Mouse (Mus musculus): Measurements from ENCODE around the gene Gbp7. TPM values are rescaled to one million over a fixed set of nuclear protein-coding genes. Genes with fewer than 3 reads are reported as not detected.
"Not testable (repeated sequence)": the region's sequence is repeated elsewhere in the genome, so short reads cannot be mapped to it uniquely, and the experiment has no call there.

Gbp7 gene
- total and polyA plus RNA-seq, 3 experiments = 2.5 to 8.1 (median 2.7) TPM

DNA sequence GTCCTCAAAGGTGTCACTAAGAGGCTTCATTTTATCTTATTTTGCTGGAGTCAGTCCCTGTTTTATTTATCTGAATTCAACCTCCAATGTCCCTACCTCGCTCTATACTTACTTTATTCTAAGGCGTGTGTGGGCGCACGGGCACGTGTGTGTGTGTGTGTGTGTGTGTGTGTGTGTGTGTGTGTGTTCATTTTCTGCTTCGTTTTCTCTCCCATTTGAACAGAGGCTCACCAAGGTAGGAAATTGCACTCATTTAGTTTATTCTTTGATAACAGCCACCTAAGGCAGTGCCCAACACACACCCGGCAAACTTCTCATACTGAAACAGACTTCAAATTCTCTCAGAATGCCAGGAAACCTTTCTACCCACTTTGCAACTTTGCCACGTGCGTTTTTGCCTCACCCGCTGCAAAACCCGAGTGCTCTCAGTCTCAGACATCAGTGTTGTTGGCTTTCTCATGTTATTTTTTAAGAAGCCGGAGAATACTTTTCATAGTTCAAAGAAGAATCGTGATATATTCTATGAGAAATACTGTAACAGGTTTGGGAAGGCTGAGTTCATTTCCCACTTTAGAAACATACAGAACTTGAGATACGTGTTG lies 31.0 kb downstream of the Gbp7 start:
- in situ Hi-C loops (cut with MboI; ENCODE audit: low pct_ligation_motif_present, low pct_unique_long_range_greater_than_20kb, low sequenced_read_pairs) (loop anchor here (5.0 to 10.0 kb wide), 2 partner anchors 69 to 144 kb away; partner anchors contain the start of genes Gbp5 and Kyat3), dilution Hi-C loops (cut with MboI; ENCODE audit: extremely low pct_ligation_motif_present, extremely low pct_unique_long_range_greater_than_20kb, low sequenced_read_pairs) (no loop called here)
- Histone ChIP-seq H3K36me3 (replicated peaks in 1 of 2; ENCODE audit: control insufficient read depth in 1 of 2, insufficient read depth in 1 of 2, low read length in 1 of 2) (peaks cover 18 to 35% of the 10 kb centered on the region in 2 experiments), H3K9me3 (replicated peaks; ENCODE audit: low read length) (no peaks in the 10 kb centered on the region), H3K79me2 (replicated peaks; ENCODE audit: control insufficient read depth, extremely low read depth, insufficient read depth, poor library complexity, severe bottlenecking) (peaks cover 18% of the 10 kb centered on the region), H3K4me2 (ENCODE audit: insufficient read depth, low read depth, poor library complexity, severe bottlenecking) (peak overlapping the region; percentile 97), H3K27me3 (replicated peaks) (no peaks in the 10 kb centered on the region), H3K9ac (ENCODE audit: insufficient read depth, low read depth) (peak overlapping the region; percentile 78), H3K4me3 (replicated peaks in 1 of 3; ENCODE audit: low read depth in 2 of 3, low read length in 2 of 3, poor library complexity in 1 of 3) (peak overlapping the region; percentile 55 to 69 (median 64)), H3K27ac (ENCODE audit: insufficient read depth, low read depth) (peak overlapping the region; percentile 92; the same call in 1 of the 2 replicates), H3K4me1 (ENCODE audit: control insufficient read depth in 1 of 2, insufficient read depth in 2 of 2) (peaks cover 12 to 35% of the 10 kb centered on the region in 2 experiments)
- TF ChIP-seq ZNF384 (IDR thresholded peaks at IDR 0.05; ENCODE audit: low read depth, low read length) = no peak
- TF ChIP-seq MEF2A (IDR thresholded peaks at IDR 0.05; ENCODE audit: borderline replicate concordance, low read depth, low read length) = no peak
- no peak; the same call in 1 of the 2 replicates for TF ChIP-seq JUN (IDR thresholded peaks at IDR 0.05; ENCODE audit: insufficient read depth, low read depth, low read length)
- TF ChIP-seq BHLHE40 (IDR thresholded peaks at IDR 0.05; ENCODE audit: low read depth, low read length) = peak; percentile 88
- peak; percentile 95 for TF ChIP-seq MAX (IDR thresholded peaks at IDR 0.05; ENCODE audit: low read length)
- 0 out of 2 replicates have a peak, but pooled peaks have one; percentile 6 for TF ChIP-seq POLR2AphosphoS2 (IDR thresholded peaks at IDR 0.05; ENCODE audit: low read depth, low read length)
- peak; percentile 97 for TF ChIP-seq MYC (IDR thresholded peaks at IDR 0.05; ENCODE audit: low read depth, low read length)
- no peak for TF ChIP-seq UBTF (IDR thresholded peaks at IDR 0.05; ENCODE audit: low read depth, low read length)
- 0 out of 2 replicates have a peak, but pooled peaks have one; percentile 15 for TF ChIP-seq MAZ (IDR thresholded peaks at IDR 0.05; ENCODE audit: low read depth, low read length)
- no peak for TF ChIP-seq USF2 (conservative IDR thresholded peaks at IDR 0.05; ENCODE audit: low read depth, low read length)
- no peak for TF ChIP-seq ZC3H11A (IDR thresholded peaks at IDR 0.05; ENCODE audit: low read depth, low read length)
- TF ChIP-seq SIN3A (IDR thresholded peaks at IDR 0.05; ENCODE audit: low read length) = no peak; the same call in 1 of the 2 replicates
- no peak for TF ChIP-seq TCF12 (IDR thresholded peaks at IDR 0.05; ENCODE audit: low read depth, low read length)
- no peak for TF ChIP-seq SMC3 (IDR thresholded peaks at IDR 0.05; ENCODE audit: low read depth, low read length)
- no peak for TF ChIP-seq TBP (conservative IDR thresholded peaks at IDR 0.05; ENCODE audit: low read depth, low read length)
- TF ChIP-seq CHD2 (IDR thresholded peaks at IDR 0.05; ENCODE audit: low read length) = no peak
- peak; percentile 96 for TF ChIP-seq MXI1 (IDR thresholded peaks at IDR 0.05; ENCODE audit: low read depth, low read length)
- TF ChIP-seq ZMIZ1 (IDR thresholded peaks at IDR 0.05; ENCODE audit: low read depth, low read length) = 0 out of 2 replicates have a peak, but pooled peaks have one; percentile 14
- no peak; the same call in 1 of the 2 replicates for TF ChIP-seq MAFK (IDR thresholded peaks at IDR 0.05; ENCODE audit: insufficient replicate concordance, low read length)
- no peak for DNase-seq (ENCODE audit: extremely low read depth)

- H3K27ac ChIP-seq (ENCODE audit: insufficient read depth, low read depth) = no peak overlapping the region
- in situ Hi-C loops (cut with MboI; ENCODE audit: low pct_ligation_motif_present, low pct_unique_long_range_greater_than_20kb, low sequenced_read_pairs) = loop anchor here (5.0 to 10.0 kb wide), 2 partner anchors 69 to 143 kb away; partner anchors contain the start of genes Gbp5 and Kyat3
Measured at GRCm38 (mm10) chr3:142561666-142562065, 31.5 kb downstream of the Gbp7 start.

GRCm38 (mm10) chr3:142567490-142567889 lies 37.3 kb downstream of the Gbp7 start:
- H3K4me3 ChIP-seq (replicated peaks in 1 of 3; ENCODE audit: low read depth in 2 of 3, low read length in 2 of 3, poor library complexity in 1 of 3); dilution Hi-C loops (cut with MboI; ENCODE audit: extremely low pct_ligation_motif_present, extremely low pct_unique_long_range_greater_than_20kb, low sequenced_read_pairs); H3K9ac ChIP-seq (ENCODE audit: insufficient read depth, low read depth); H3K9me3 ChIP-seq (replicated peaks; ENCODE audit: low read length); H3K4me2 ChIP-seq (ENCODE audit: insufficient read depth, low read depth, poor library complexity, severe bottlenecking); H3K27me3 ChIP-seq (replicated peaks); H3K27ac ChIP-seq (ENCODE audit: insufficient read depth, low read depth); DNase-seq (ENCODE audit: extremely low read depth); H3K79me2 ChIP-seq (replicated peaks; ENCODE audit: control insufficient read depth, extremely low read depth, insufficient read depth, poor library complexity, severe bottlenecking): not testable (repeated sequence)
- Histone ChIP-seq H3K4me1 (ENCODE audit: control insufficient read depth in 1 of 2, insufficient read depth in 2 of 2) (peaks cover 6 to 17% of the 10 kb centered on the region in 2 experiments; a peak in 3 of 4 replicates), H3K36me3 (replicated peaks in 1 of 2; ENCODE audit: control insufficient read depth in 1 of 2, insufficient read depth in 1 of 2, low read length in 1 of 2) (peaks cover 67 to 94% of the 10 kb centered on the region in 2 experiments)
- in situ Hi-C loops (cut with MboI; ENCODE audit: low pct_ligation_motif_present, low pct_unique_long_range_greater_than_20kb, low sequenced_read_pairs) = loop anchor here (10.0 kb wide), 1 partner anchor 137 kb away; the partner anchor contains the start of gene Kyat3

More at GRCm38 (mm10) chr3:142561666-142562065, 31.5 kb downstream of the Gbp7 start:
- H3K79me2 ChIP-seq (replicated peaks; ENCODE audit: control insufficient read depth, extremely low read depth, insufficient read depth, poor library complexity, severe bottlenecking) = peaks cover 18% of the 10 kb centered on the region
- TF ChIP-seq TBP (conservative IDR thresholded peaks at IDR 0.05; ENCODE audit: low read depth, low read length) = 0 out of 2 replicates have a peak, but pooled peaks have one; percentile 54
- 0 out of 4 replicates have a peak, but pooled peaks of 1 of the 2 experiments have one; percentile 7 for TF ChIP-seq CTCF (conservative IDR thresholded peaks at IDR 0.05 in 1 of 2, IDR thresholded peaks at IDR 0.05 in 1 of 2; ENCODE audit: low read depth in 2 of 2, low read length in 2 of 2)
- no peak for TF ChIP-seq BHLHE40 (IDR thresholded peaks at IDR 0.05; ENCODE audit: low read depth, low read length)
- peak; percentile 16; the same call in 1 of the 2 replicates for TF ChIP-seq ELF1 (IDR thresholded peaks at IDR 0.05; ENCODE audit: low read depth, low read length)
- no peaks in the 10 kb centered on the region for H3K27me3 ChIP-seq (replicated peaks)
- peak overlapping the region; percentile 78 for H3K9ac ChIP-seq (ENCODE audit: insufficient read depth, low read depth)
- H3K9me3 ChIP-seq (replicated peaks; ENCODE audit: low read length) = no peaks in the 10 kb centered on the region
- peak; percentile 48 for DNase-seq (ENCODE audit: extremely low read depth)
- H3K4me3 ChIP-seq (replicated peaks in 1 of 3; ENCODE audit: low read depth in 2 of 3, low read length in 2 of 3, poor library complexity in 1 of 3) = peak overlapping the region; percentile 55 to 69 (median 64)
- peaks cover 12 to 35% of the 10 kb centered on the region in 2 experiments for H3K4me1 ChIP-seq (ENCODE audit: control insufficient read depth in 1 of 2, insufficient read depth in 2 of 2)
- H3K4me2 ChIP-seq (ENCODE audit: insufficient read depth, low read depth, poor library complexity, severe bottlenecking) = peak overlapping the region; percentile 97
- dilution Hi-C loops (cut with MboI; ENCODE audit: extremely low pct_ligation_motif_present, extremely low pct_unique_long_range_greater_than_20kb, low sequenced_read_pairs) = no loop called here
- H3K36me3 ChIP-seq (replicated peaks in 1 of 2; ENCODE audit: control insufficient read depth in 1 of 2, insufficient read depth in 1 of 2, low read length in 1 of 2) = peaks cover 23 to 40% of the 10 kb centered on the region in 2 experiments
